Mouse (Mus musculus): ENCODE data around the gene Atp6v0e.

DNA sequence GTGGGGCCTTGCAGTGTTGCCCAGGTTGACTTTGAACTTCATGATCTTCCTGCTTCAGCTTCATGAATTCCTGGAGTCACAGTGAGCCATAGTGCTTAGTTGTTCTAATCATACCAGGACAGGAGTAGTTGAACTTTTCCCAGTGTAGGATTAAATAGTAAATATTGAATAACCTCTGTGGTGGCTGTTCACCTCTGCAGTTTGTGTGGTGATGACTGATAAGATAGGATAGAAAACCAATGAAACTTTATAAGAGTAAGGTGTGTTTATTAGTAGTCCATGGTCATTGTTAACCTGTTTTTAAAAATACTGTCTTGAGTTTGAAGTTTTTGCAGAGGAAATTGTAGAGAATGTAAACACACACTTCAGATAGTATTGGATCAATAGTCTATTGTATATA lies 56.4 kb downstream of the Atp6v0e start:
- no peak for TF ChIP-seq CTCF (IDR thresholded peaks at IDR 0.05)
- TF ChIP-seq EP300 (IDR thresholded peaks at IDR 0.05): no peak

All from lung, postnatal 0 days (tissue).